Mouse (Mus musculus): Measurements from ENCODE around the gene Manba. TPM values are rescaled to one million over a fixed set of nuclear protein-coding genes. Genes with fewer than 3 reads are reported as not detected.
A peak's percentile ranks its signal among the peaks of the same experiment; 100 is the strongest.
"Not testable (repeated sequence)": the region's sequence is repeated elsewhere in the genome, so short reads cannot be mapped to it uniquely, and the experiment has no call there.

The Manba gene
- total and polyA plus RNA-seq, 3 experiments: 30.9 to 35.2 (median 31.5) TPM

- peaks cover 0 to 39% of the 10 kb centered on the region in 2 experiments for H3K36me3 ChIP-seq (replicated peaks in 1 of 2; ENCODE audit: control insufficient read depth in 1 of 2, insufficient read depth in 1 of 2, low read length in 1 of 2)
- DNase-seq (ENCODE audit: extremely low read depth); H3K4me2 ChIP-seq (ENCODE audit: insufficient read depth, low read depth, poor library complexity, severe bottlenecking); H3K27me3 ChIP-seq (replicated peaks); H3K9ac ChIP-seq (ENCODE audit: insufficient read depth, low read depth); H3K27ac ChIP-seq (ENCODE audit: insufficient read depth, low read depth); H3K9me3 ChIP-seq (replicated peaks; ENCODE audit: low read length); H3K4me3 ChIP-seq (replicated peaks in 1 of 3; ENCODE audit: low read depth in 2 of 3, low read length in 2 of 3, poor library complexity in 1 of 3); in situ Hi-C loops (cut with MboI; ENCODE audit: low pct_ligation_motif_present, low pct_unique_long_range_greater_than_20kb, low sequenced_read_pairs); H3K79me2 ChIP-seq (replicated peaks; ENCODE audit: control insufficient read depth, extremely low read depth, insufficient read depth, poor library complexity, severe bottlenecking); dilution Hi-C loops (cut with MboI; ENCODE audit: extremely low pct_ligation_motif_present, extremely low pct_unique_long_range_greater_than_20kb, low sequenced_read_pairs): not testable (repeated sequence)
- peak; percentile 58 for TF ChIP-seq MAFK (IDR thresholded peaks at IDR 0.05; ENCODE audit: insufficient replicate concordance, low read length)
- TF ChIP-seq ZNF384 (IDR thresholded peaks at IDR 0.05; ENCODE audit: low read depth, low read length): peak; percentile 68
- peaks cover 2 to 11% of the 10 kb centered on the region in 2 experiments; a peak in 3 of 4 replicates for H3K4me1 ChIP-seq (ENCODE audit: control insufficient read depth in 1 of 2, insufficient read depth in 2 of 2)
Observed at GRCm38 (mm10) chr3:135479090-135479489, 6.3 kb upstream of the Manba start.

GRCm38 (mm10) chr3:135480767-135481166 lies 4.6 kb upstream of the Manba start:
- no peak overlapping the region for H3K4me2 ChIP-seq (ENCODE audit: insufficient read depth, low read depth, poor library complexity, severe bottlenecking)
- no peaks in the 10 kb centered on the region for H3K9me3 ChIP-seq (replicated peaks; ENCODE audit: low read length)
- no peak overlapping the region for H3K27ac ChIP-seq (ENCODE audit: insufficient read depth, low read depth)
- H3K79me2 ChIP-seq (replicated peaks; ENCODE audit: control insufficient read depth, extremely low read depth, insufficient read depth, poor library complexity, severe bottlenecking): no peaks in the 10 kb centered on the region
- H3K9ac ChIP-seq (ENCODE audit: insufficient read depth, low read depth): no peak overlapping the region
- in situ Hi-C loops (cut with MboI; ENCODE audit: low pct_ligation_motif_present, low pct_unique_long_range_greater_than_20kb, low sequenced_read_pairs): no loop called here
- no peak for DNase-seq (ENCODE audit: extremely low read depth)
- peaks cover 0 to 35% of the 10 kb centered on the region in 2 experiments for H3K36me3 ChIP-seq (replicated peaks in 1 of 2; ENCODE audit: control insufficient read depth in 1 of 2, insufficient read depth in 1 of 2, low read length in 1 of 2)
- TF ChIP-seq E2F4 (IDR thresholded peaks at IDR 0.05; ENCODE audit: insufficient replicate concordance, low read depth, low read length) (no peak), MAZ (IDR thresholded peaks at IDR 0.05; ENCODE audit: low read depth, low read length) (no peak)
- dilution Hi-C loops (cut with MboI; ENCODE audit: extremely low pct_ligation_motif_present, extremely low pct_unique_long_range_greater_than_20kb, low sequenced_read_pairs): no loop called here
- H3K4me1 ChIP-seq (ENCODE audit: control insufficient read depth in 1 of 2, insufficient read depth in 2 of 2): peaks cover 2 to 18% of the 10 kb centered on the region in 2 experiments; a peak in 3 of 4 replicates
- no peaks in the 10 kb centered on the region for H3K27me3 ChIP-seq (replicated peaks)
- no peak overlapping the region for H3K4me3 ChIP-seq (replicated peaks in 1 of 3; ENCODE audit: low read depth in 2 of 3, low read length in 2 of 3, poor library complexity in 1 of 3)

DNA sequence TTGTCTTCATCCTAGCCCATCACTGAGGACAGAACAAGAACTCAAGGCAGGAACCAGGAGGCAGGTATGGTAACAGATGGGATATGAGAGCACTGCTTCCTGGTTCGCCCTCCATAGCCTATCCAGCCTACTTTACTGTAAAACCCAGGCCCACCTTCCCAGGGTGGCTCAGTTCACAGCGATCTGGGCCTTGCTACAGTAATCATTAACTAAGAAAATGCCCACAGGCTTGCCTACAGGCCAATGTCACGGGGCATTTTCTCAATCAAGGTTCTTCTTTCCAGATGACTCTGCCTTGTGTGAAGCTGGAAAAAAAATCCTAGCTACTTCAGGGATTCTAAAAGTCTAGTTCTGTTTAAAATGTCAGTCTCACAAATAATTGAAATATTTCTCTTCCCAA lies 3.8 kb upstream of the Manba start:
- H3K79me2 ChIP-seq (replicated peaks; ENCODE audit: control insufficient read depth, extremely low read depth, insufficient read depth, poor library complexity, severe bottlenecking): peaks cover 5% of the 10 kb centered on the region
- dilution Hi-C loops (cut with MboI; ENCODE audit: extremely low pct_ligation_motif_present, extremely low pct_unique_long_range_greater_than_20kb, low sequenced_read_pairs): no loop called here
- H3K27me3 ChIP-seq (replicated peaks): no peaks in the 10 kb centered on the region
- DNase-seq (ENCODE audit: extremely low read depth): no peak
- no peaks in the 10 kb centered on the region for H3K9me3 ChIP-seq (replicated peaks; ENCODE audit: low read length)
- H3K4me3 ChIP-seq (replicated peaks in 1 of 3; ENCODE audit: low read depth in 2 of 3, low read length in 2 of 3, poor library complexity in 1 of 3): no peak overlapping the region
- H3K4me2 ChIP-seq (ENCODE audit: insufficient read depth, low read depth, poor library complexity, severe bottlenecking): no peak overlapping the region
- H3K36me3 ChIP-seq (replicated peaks in 1 of 2; ENCODE audit: control insufficient read depth in 1 of 2, insufficient read depth in 1 of 2, low read length in 1 of 2): peaks cover 0 to 32% of the 10 kb centered on the region in 2 experiments
- H3K4me1 ChIP-seq (ENCODE audit: control insufficient read depth in 1 of 2, insufficient read depth in 2 of 2): peaks cover 2 to 21% of the 10 kb centered on the region in 2 experiments
- H3K27ac ChIP-seq (ENCODE audit: insufficient read depth, low read depth): no peak overlapping the region
- in situ Hi-C loops (cut with MboI; ENCODE audit: low pct_ligation_motif_present, low pct_unique_long_range_greater_than_20kb, low sequenced_read_pairs): no loop called here
- no peak overlapping the region for H3K9ac ChIP-seq (ENCODE audit: insufficient read depth, low read depth)
- TF ChIP-seq MAX (IDR thresholded peaks at IDR 0.05; ENCODE audit: low read length): no peak
- no peak for TF ChIP-seq ELF1 (IDR thresholded peaks at IDR 0.05; ENCODE audit: low read depth, low read length)
- TF ChIP-seq SMC3 (IDR thresholded peaks at IDR 0.05; ENCODE audit: low read depth, low read length): no peak
- TF ChIP-seq CHD2 (IDR thresholded peaks at IDR 0.05; ENCODE audit: low read length): no peak
- no peak for TF ChIP-seq EP300 (IDR thresholded peaks at IDR 0.05; ENCODE audit: low read length)
- TF ChIP-seq MYC (IDR thresholded peaks at IDR 0.05; ENCODE audit: low read depth, low read length): no peak
- TF ChIP-seq ZKSCAN1 (IDR thresholded peaks at IDR 0.05; ENCODE audit: borderline replicate concordance, low read depth, low read length): no peak
- no peak for TF ChIP-seq ZC3H11A (IDR thresholded peaks at IDR 0.05; ENCODE audit: low read depth, low read length)
- no peak for TF ChIP-seq TBP (conservative IDR thresholded peaks at IDR 0.05; ENCODE audit: low read depth, low read length)
- no peak for TF ChIP-seq RAD21 (IDR thresholded peaks at IDR 0.05; ENCODE audit: low read depth, low read length)
- no peak for TF ChIP-seq POLR2AphosphoS2 (IDR thresholded peaks at IDR 0.05; ENCODE audit: low read depth, low read length)
- no peak for TF ChIP-seq CTCF (conservative IDR thresholded peaks at IDR 0.05 in 1 of 2, IDR thresholded peaks at IDR 0.05 in 1 of 2; ENCODE audit: low read depth in 2 of 2, low read length in 2 of 2)
- no peak for TF ChIP-seq NRF1 (IDR thresholded peaks at IDR 0.05; ENCODE audit: low read depth, low read length)
- TF ChIP-seq KAT2A (IDR thresholded peaks at IDR 0.05; ENCODE audit: insufficient replicate concordance, low read length): no peak
- TF ChIP-seq TCF12 (IDR thresholded peaks at IDR 0.05; ENCODE audit: low read depth, low read length): no peak

Measured in CH12.LX (cell line).